Mouse (Mus musculus) large intestine, adult 2 months (tissue): ENCODE measurements around the gene LTO1. TPM values are rescaled to one million over a fixed set of nuclear protein-coding genes. Genes with fewer than 3 reads are reported as not detected.
"Not testable (repeated sequence)": the region's sequence is repeated elsewhere in the genome, so short reads cannot be mapped to it uniquely, and the experiment has no call there.

Source experiments
- DNase-seq: peaks from one replicate; pipeline ENCODE4 v3.0.0-alpha.2; 2012; ENCODE audit warnings: low read depth, low spot score
- WGBS: fragments of 180-500 bp; shearing (Covaris S2); methylation state at CpG from one replicate; pipeline ENCODE4 v1.1.7; 2018; 5-methylcytosine and 5-hydroxymethylcytosine counted together
- polyA plus RNA-seq: library from polyadenylated mRNA; depleted of rRNA; stranded (reverse); fragments of >200 nt; gene quantifications from 2 replicates; pipeline ENCODE4 v1.2.3, GENCODE M21; 2012; rRNA removed

The LTO1 gene
- polyA plus RNA-seq: 20.9 and 24.0 TPM in 2 replicates

GRCm38 (mm10) chr7:144914948-144915750, at the start of gene LTO1:
Gene LTO1, plus strand, starts transcription at chr7:144915100.
- WGBS: under 1% methylated on average over 55 of the region's 55 CpGs
- peak; percentile 83 for DNase-seq

- no peak for DNase-seq
- WGBS: 42% methylated on average over 4 of the region's 4 CpGs
Observed at GRCm38 (mm10) chr7:144867161-144867560, 47.7 kb upstream of the LTO1 start.

- no peak for DNase-seq
- WGBS: 76% methylated on average over 8 of the region's 8 CpGs
Observed at GRCm38 (mm10) chr7:144867602-144868001, 47.3 kb upstream of the LTO1 start.

- 74% methylated on average over 4 of the region's 4 CpGs for WGBS
- DNase-seq: no peak
Observed at GRCm38 (mm10) chr7:144872420-144872819, 42.5 kb upstream of the LTO1 start.

- WGBS: 86% methylated on average over 4 of the region's 4 CpGs
- DNase-seq: no peak
Observed at GRCm38 (mm10) chr7:144873160-144873559, 41.7 kb upstream of the LTO1 start.

GRCm38 (mm10) chr7:144874226-144874625, 40.7 kb upstream of the LTO1 start:
- 82% methylated on average over 4 of the region's 4 CpGs for WGBS
- DNase-seq: no peak

GRCm38 (mm10) chr7:144878401-144878800, 36.5 kb upstream of the LTO1 start:
- WGBS: 94% methylated on average over 1 of the region's 1 CpGs

GRCm38 (mm10) chr7:144883106-144883505, 31.8 kb upstream of the LTO1 start:
- 43% methylated on average over 2 of the region's 2 CpGs for WGBS
- no peak for DNase-seq

More at GRCm38 (mm10) chr7:144878401-144878800, 36.5 kb upstream of the LTO1 start:
- no peak for DNase-seq

- no peak for DNase-seq
- WGBS: 88% methylated on average over 2 of the region's 2 CpGs
Observed at GRCm38 (mm10) chr7:144887672-144888071, 27.2 kb upstream of the LTO1 start.

GRCm38 (mm10) chr7:144888564-144889299, 26.2 kb upstream of the LTO1 start:
- 17% methylated on average over 18 of the region's 18 CpGs for WGBS
- no peak for DNase-seq

- WGBS: 100% methylated on average over 1 of the region's 1 CpGs
- DNase-seq: not testable (repeated sequence)
Observed at GRCm38 (mm10) chr7:144890661-144891060, 24.2 kb upstream of the LTO1 start.

- 62% methylated on average over 2 of the region's 2 CpGs for WGBS
- no peak for DNase-seq
Observed at GRCm38 (mm10) chr7:144891863-144892262, 23.0 kb upstream of the LTO1 start.

GRCm38 (mm10) chr7:144892322-144892721, 22.6 kb upstream of the LTO1 start:
- no peak for DNase-seq
- 57% methylated on average over 6 of the region's 6 CpGs for WGBS

GRCm38 (mm10) chr7:144894191-144894590, 20.7 kb upstream of the LTO1 start:
- no peak for DNase-seq
- WGBS: 10% methylated on average over 5 of the region's 5 CpGs

- DNase-seq: no peak
- WGBS: 5% methylated on average over 4 of the region's 4 CpGs
Observed at GRCm38 (mm10) chr7:144894706-144895105, 20.2 kb upstream of the LTO1 start.

- DNase-seq: peak; percentile 43
- WGBS: 2% methylated on average over 37 of the region's 37 CpGs
Observed at GRCm38 (mm10) chr7:144895305-144896111, 19.4 kb upstream of the LTO1 start.

GRCm38 (mm10) chr7:144896294-144897218, 18.3 kb upstream of the LTO1 start, which contains the start of gene Fgf15:
Gene Fgf15, plus strand, starts transcription at chr7:144896531.
- DNase-seq: no peak
- WGBS: 2% methylated on average over 65 of the region's 65 CpGs

GRCm38 (mm10) chr7:144898506-144898905, 16.4 kb upstream of the LTO1 start:
- DNase-seq: no peak
- WGBS: 89% methylated on average over 6 of the region's 6 CpGs

GRCm38 (mm10) chr7:144905514-144905913, 9.4 kb upstream of the LTO1 start:
- 91% methylated on average over 3 of the region's 3 CpGs for WGBS
- DNase-seq: not testable (repeated sequence)
